15 mouse cellular contexts compared by ENCODE assay signal in genomic region chr11:31974132-31974531, GRCm38 (mm10). TPM values are rescaled to one million over a fixed set of nuclear protein-coding genes. Genes with fewer than 3 reads are reported as not detected.
"Had no signal": no experiment of that assay in that cellular context is flagged by ENCODE, and none has a peak within 500 bp of the region (broad histone marks: within the 10 kb centered on the region; RNA-seq: fewer than 3 reads in every experiment).

No protein-coding gene starts in this region.

- DNase-seq: retina, postnatal 1 day; right cerebral cortex, adult 18-20 months; right cerebral cortex, postnatal 14 days; right cerebral cortex, postnatal 25 days; right cerebral cortex, postnatal 4 days; spleen, adult 18-20 months; thymus, adult 18-20 months; thymus, adult 2 months; thymus, postnatal 14 days; thymus, postnatal 25 days; thymus, postnatal 36 days had no signal

RNA-seq across cellular contexts. Expression of gene 4930524B15Rik, which starts 8.7 kb away (rescaled TPM):
- total RNA-seq: neutrophil, adult 5-6 weeks had no signal
- polyA plus RNA-seq: small intestine, adult 2 months; spleen, adult 2 months; stomach, embryonic 15.5 days had no signal
